Mouse (Mus musculus) stomach, embryonic 15.5 days (tissue): ENCODE data around the gene Bcl7a. TPM values are rescaled to one million over a fixed set of nuclear protein-coding genes. Genes with fewer than 3 reads are reported as not detected.

ENCODE experiments used
- ATAC-seq: fragments of 200-750 bp; cut with Nextera tagmentation; 2 replicates; pipeline ENCODE4 v1.8.0; 2017; ENCODE audit warnings: low read depth, moderate number of reproducible peaks, moderate TSS enrichment; ENCODE audit not compliant: insufficient read depth, low FRiP score
- H3K27ac ChIP-seq: fragments of 300-500 bp; sonication (generic); 2 replicates; pipeline ENCODE4 v1.5.1; 2015; ENCODE audit warnings: mild to moderate bottlenecking, inconsistent platforms
- H3K27me3 ChIP-seq: fragments of 300-500 bp; sonication (generic); replicated peaks from 2 replicates; pipeline ENCODE4 v1.6.1; 2015; ENCODE audit warnings: inconsistent platforms
- H3K36me3 ChIP-seq: fragments of 300-500 bp; sonication (generic); 2 replicates; pipeline ENCODE4 v1.6.1; 2015; ENCODE audit warnings: inconsistent platforms
- H3K4me1 ChIP-seq: fragments of 300-500 bp; sonication (generic); 2 replicates; pipeline ENCODE4 v1.6.1; 2015; ENCODE audit warnings: inconsistent platforms
- H3K4me2 ChIP-seq: fragments of 300-500 bp; sonication (generic); 2 replicates; pipeline ENCODE4 v1.6.1; 2015; ENCODE audit warnings: mild to moderate bottlenecking, inconsistent platforms
- H3K4me3 ChIP-seq: fragments of 300-500 bp; sonication (generic); replicated peaks from 2 replicates; pipeline ENCODE4 v1.5.1; 2015; ENCODE audit warnings: inconsistent platforms
- H3K9ac ChIP-seq: fragments of 300-500 bp; sonication (generic); 2 replicates; pipeline ENCODE4 v1.6.1; 2015; ENCODE audit warnings: inconsistent platforms
- H3K9me3 ChIP-seq: fragments of 300-500 bp; sonication (generic); 2 replicates; pipeline ENCODE4 v1.6.1; 2016; ENCODE audit warnings: inconsistent platforms
- WGBS: fragments of 180-500 bp; shearing (Covaris S2); methylation state at CpG from one replicate; pipeline ENCODE4 v1.1.7; 2015; 5-methylcytosine and 5-hydroxymethylcytosine counted together
- polyA plus RNA-seq: library from polyadenylated mRNA; unstranded; fragments of >200 nt; fragmentation: Nextera tagmentation; extraction: Ambion mirVana; gene quantifications from 2 replicates; pipeline ENCODE4 v1.2.1, GENCODE M21; 2015

Gene Bcl7a
- polyA plus RNA-seq, 1 experiment from 2014 or later, result 19.9 TPM

DNA sequence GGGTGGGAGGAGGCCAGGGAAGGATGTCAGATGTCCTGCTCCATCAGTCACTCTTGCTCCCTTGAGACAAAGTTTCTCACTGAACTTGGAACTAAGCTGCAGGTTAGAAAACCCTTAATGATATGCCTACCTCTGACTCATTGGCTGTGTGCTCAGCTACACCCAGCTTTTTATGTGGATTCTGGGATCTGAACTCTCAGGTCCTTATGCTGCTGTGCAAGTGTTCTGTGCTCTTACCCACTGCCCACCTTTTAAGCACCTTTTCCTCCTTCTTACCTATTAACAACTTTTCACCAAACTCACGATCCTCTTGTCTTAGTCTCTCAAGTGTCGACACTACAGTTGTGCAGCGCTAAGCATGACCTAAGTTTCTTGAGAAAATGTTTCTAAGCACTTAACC lies 60.8 kb downstream of the Bcl7a start:
- Histone ChIP-seq H3K4me3 (no peak overlapping the region), H3K4me2 (no peak overlapping the region), H3K9ac (no peak overlapping the region), H3K4me1 (no peaks in the 10 kb centered on the region), H3K36me3 (no peaks in the 10 kb centered on the region), H3K9me3 (no peaks in the 10 kb centered on the region), H3K27me3 (no peaks in the 10 kb centered on the region), H3K27ac (no peak overlapping the region)
- 82% methylated on average over 3 of the region's 3 CpGs for WGBS
- ATAC-seq, result no peak

DNA sequence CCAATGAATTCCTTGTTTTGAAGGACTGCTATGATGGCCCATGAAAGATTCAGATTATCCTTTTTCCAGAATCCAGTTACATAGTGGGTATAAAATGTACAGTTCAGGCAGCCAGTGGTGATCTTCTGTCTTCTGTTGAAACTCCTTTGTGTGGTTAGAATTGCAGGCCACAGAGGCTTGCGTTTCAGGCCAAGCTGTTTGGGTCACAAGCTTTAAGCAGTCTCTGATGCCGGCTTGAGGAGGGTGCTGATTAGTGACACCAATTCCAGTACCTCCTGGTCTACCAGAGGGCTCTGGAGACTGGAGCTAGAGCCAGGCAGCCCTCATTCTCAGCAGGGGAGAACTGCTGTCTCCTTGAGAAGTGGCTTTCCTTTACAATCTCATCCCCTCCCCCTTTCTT lies 63.3 kb downstream of the Bcl7a start:
- no peaks in the 10 kb centered on the region for H3K9me3 ChIP-seq
- H3K4me1 ChIP-seq, result no peaks in the 10 kb centered on the region
- no peaks in the 10 kb centered on the region; the same call in 1 of the 2 replicates for H3K36me3 ChIP-seq
- ATAC-seq, result no peak
- no peak overlapping the region for H3K4me2 ChIP-seq
- WGBS, result 55% methylated on average over 2 of the region's 2 CpGs
- no peak overlapping the region for H3K4me3 ChIP-seq
- H3K9ac ChIP-seq, result no peak overlapping the region
- no peaks in the 10 kb centered on the region for H3K27me3 ChIP-seq
- no peak overlapping the region for H3K27ac ChIP-seq

DNA sequence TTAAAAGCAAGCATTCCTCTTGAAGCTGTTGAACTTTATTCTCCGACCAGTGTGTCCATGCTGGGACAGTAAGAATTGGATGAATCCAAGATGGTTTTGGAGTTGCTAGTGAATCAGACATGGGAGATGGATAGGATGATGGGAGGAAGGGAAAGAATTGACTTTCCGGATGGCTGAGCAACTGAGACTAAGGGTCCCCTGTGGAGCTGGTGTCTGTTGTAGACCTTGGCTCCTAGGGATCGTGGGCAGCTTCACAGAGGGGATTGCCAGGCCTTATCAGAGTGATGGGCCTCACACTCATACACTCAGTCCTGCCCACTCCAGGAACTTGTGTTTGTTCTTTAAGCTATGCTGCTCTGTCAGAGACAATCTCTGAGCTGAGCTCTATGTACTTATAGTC lies 64.5 kb downstream of the Bcl7a start:
- Histone ChIP-seq H3K36me3 (no peaks in the 10 kb centered on the region; the same call in 1 of the 2 replicates), H3K9me3 (no peaks in the 10 kb centered on the region), H3K4me1 (no peaks in the 10 kb centered on the region), H3K4me3 (no peak overlapping the region), H3K27ac (no peak overlapping the region), H3K4me2 (no peak overlapping the region), H3K27me3 (no peaks in the 10 kb centered on the region), H3K9ac (no peak overlapping the region)
- WGBS, result 63% methylated on average over 3 of the region's 3 CpGs
- ATAC-seq, result no peak

DNA sequence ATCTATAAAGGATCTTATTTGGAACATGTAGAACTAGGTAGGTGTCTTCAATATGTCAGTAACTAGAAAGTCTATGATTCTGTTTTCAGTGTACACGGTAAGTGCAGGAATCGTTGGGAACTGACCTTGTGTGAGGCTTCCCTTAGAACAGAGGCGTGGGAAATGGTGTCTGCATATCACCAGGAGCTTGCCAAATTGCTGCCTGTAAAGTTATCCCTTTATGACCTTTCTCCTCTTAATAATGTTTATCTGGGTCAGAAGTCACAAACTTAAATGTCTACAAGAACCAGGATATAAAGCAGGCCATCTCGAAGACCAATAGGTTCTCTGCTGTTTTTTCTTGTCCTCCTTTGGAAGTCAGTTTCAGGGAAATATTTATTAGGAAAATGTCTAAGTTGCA lies 68.6 kb downstream of the Bcl7a start:
- 57% methylated on average over 4 of the region's 4 CpGs for WGBS
- no peak overlapping the region for H3K9ac ChIP-seq
- no peaks in the 10 kb centered on the region for H3K9me3 ChIP-seq
- no peak overlapping the region for H3K4me2 ChIP-seq
- no peak overlapping the region for H3K4me3 ChIP-seq
- no peaks in the 10 kb centered on the region for H3K27me3 ChIP-seq
- H3K27ac ChIP-seq, result no peak overlapping the region
- H3K4me1 ChIP-seq, result 0 out of 2 replicates have a peak, but pooled peaks cover 7% of the 10 kb centered on the region
- H3K36me3 ChIP-seq, result no peaks in the 10 kb centered on the region; the same call in 1 of the 2 replicates
- ATAC-seq, result no peak

DNA sequence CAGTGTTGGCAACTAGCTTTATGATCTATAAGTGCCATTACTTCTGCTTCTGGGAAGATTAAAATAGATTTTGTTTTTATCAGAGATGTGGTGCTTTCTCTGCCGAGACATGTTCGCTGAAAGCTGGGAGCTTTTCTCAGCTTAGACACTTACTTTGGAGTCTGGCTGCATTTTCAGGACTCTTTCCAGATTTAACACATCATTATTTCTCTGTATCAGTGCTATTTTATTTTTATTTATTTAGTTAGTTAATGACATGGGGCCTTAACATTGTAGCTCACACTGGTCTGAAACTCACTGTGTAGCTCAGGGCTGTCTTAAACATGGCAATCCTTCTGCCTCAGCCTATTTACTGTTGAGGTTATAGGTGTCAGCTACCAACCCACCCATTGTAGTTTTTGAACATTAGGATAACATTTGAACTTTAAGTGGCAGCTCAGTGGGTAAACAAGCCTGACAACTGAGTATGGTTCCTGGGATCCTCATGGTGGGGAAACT lies 70.3 kb downstream of the Bcl7a start:
- 75% methylated on average over 2 of the region's 2 CpGs for WGBS
- ATAC-seq, result no peak

DNA sequence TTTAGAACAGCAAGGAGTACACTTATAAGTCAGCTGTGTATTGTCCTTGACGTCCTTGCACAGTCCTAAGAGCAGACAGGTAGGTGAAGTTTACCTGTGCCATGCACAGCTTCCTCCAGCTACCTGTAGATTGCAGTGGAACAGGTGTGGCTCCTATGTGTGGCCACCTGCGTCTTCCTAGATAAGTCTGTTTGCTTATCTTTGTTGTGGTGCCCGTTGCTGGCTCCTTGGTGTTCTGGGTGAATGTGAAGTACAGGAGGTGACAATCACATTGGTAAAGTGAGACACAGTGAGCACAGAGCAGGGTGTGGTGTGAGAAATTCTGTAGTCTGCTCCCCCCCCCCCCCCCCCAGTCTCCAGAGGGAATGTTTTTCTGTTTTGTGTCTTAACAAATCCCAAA lies 72.5 kb downstream of the Bcl7a start:
- WGBS, result 63% methylated on average over 3 of the region's 3 CpGs
- 0 out of 2 replicates have a peak overlapping the region, but pooled peaks have one; percentile 36 for H3K27ac ChIP-seq
- no peaks in the 10 kb centered on the region for H3K9me3 ChIP-seq
- H3K36me3 ChIP-seq, result no peaks in the 10 kb centered on the region
- H3K27me3 ChIP-seq, result no peaks in the 10 kb centered on the region
- 0 out of 2 replicates have a peak, but pooled peaks cover 11% of the 10 kb centered on the region for H3K4me1 ChIP-seq
- H3K9ac ChIP-seq, result no peak overlapping the region
- H3K4me3 ChIP-seq, result no peak overlapping the region
- peak; percentile 73 for ATAC-seq
- no peak overlapping the region for H3K4me2 ChIP-seq

More for the DNA sequence above, 70.3 kb downstream of the Bcl7a start:
- Histone ChIP-seq H3K27me3 (no peaks in the 10 kb centered on the region), H3K36me3 (no peaks in the 10 kb centered on the region; the same call in 1 of the 2 replicates), H3K4me1 (0 out of 2 replicates have a peak, but pooled peaks cover 9% of the 10 kb centered on the region), H3K27ac (no peak overlapping the region), H3K9ac (no peak overlapping the region), H3K9me3 (no peaks in the 10 kb centered on the region), H3K4me3 (no peak overlapping the region), H3K4me2 (no peak overlapping the region)

DNA sequence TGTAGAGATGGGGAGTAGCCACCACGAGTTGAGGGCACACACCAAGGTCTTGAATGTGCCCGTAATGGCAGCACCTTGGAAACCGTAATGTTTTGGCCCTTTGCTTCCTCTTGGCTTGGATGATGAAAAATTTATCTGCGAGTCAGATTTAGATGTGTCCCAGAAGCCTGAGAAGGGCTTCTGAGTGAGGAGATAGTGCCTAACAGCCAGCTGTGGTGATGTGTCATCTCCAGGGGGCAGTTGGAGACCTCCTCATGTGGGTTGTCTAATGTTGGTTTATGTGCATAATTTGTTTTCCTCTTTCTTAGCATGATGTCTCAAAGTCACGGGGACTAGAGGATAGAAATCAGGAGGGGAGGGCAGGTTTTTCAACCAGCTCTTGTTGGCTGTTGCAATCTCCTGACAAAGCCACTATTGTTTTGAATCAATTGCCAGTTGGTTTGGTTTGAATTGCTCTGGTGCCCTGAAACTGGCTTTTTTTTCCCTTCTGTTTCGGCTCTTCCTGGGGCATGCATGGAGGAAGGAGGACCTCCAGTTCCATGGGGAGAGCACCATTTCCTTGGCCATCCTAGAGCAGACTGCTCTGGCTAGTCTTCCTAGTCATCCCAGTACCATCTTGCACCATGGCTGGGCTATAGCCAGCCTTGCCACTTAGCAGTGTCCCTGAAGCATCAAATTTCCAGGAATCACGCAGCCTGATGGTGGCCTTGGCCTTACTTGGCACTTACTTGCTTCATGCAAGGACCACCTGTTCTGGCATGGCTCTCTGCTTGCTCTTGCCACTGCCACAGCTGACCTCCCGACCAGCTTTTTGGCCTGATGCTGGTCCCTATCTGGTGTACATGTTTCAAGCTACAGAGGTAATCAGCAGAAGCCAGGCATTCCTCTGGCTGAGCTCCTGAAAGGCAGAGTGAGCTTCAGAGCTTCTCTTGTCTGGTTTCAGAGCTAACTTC lies 73.2 kb downstream of the Bcl7a start:
- Histone ChIP-seq H3K27ac (peak overlapping the region; percentile 36; the same call in 1 of the 2 replicates), H3K4me3 (no peak overlapping the region), H3K4me1 (0 out of 2 replicates have a peak, but pooled peaks cover 11% of the 10 kb centered on the region), H3K9me3 (no peaks in the 10 kb centered on the region), H3K4me2 (no peak overlapping the region), H3K36me3 (no peaks in the 10 kb centered on the region), H3K27me3 (no peaks in the 10 kb centered on the region), H3K9ac (no peak overlapping the region)
- no peak for ATAC-seq
- WGBS, result 68% methylated on average over 8 of the region's 8 CpGs

DNA sequence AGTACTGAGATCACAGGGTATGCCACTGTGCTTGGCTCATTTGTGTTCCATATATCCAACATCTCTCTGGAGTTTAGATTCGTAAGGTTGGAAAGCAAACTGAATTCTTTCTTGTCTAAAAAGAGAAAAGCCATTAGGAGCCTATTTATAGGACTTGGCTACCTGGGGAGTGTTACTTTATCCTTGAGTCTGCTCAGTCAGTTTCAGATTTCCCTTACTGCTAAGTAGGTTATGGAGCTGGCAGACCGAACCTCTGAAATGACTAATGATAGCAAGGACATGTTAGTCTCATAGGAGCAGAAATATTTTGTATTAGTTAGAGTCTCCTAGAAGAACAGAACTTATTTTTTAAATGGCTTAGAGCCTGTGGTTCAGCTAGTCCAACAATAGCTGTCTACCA lies 80.3 kb downstream of the Bcl7a start:
- no peak overlapping the region for H3K4me2 ChIP-seq
- H3K36me3 ChIP-seq, result peaks cover 4% of the 10 kb centered on the region; the same call in 1 of the 2 replicates
- H3K4me1 ChIP-seq, result 0 out of 2 replicates have a peak, but pooled peaks cover 2% of the 10 kb centered on the region
- H3K9ac ChIP-seq, result no peak overlapping the region
- no peak overlapping the region for H3K4me3 ChIP-seq
- no peaks in the 10 kb centered on the region for H3K27me3 ChIP-seq
- H3K27ac ChIP-seq, result no peak overlapping the region
- WGBS, result 36% methylated on average over 2 of the region's 2 CpGs
- ATAC-seq, result no peak
- no peaks in the 10 kb centered on the region for H3K9me3 ChIP-seq

Other genes with a start within 250 kb of the Bcl7a start
- 1.9 and 2.3 TPM in 2 replicates for gene Rhof, start 211.1 kb upstream of the Bcl7a start, polyA plus RNA-seq
- 9.4 and 9.6 TPM in 2 replicates for gene Setd1b, start 201.6 kb upstream of the Bcl7a start, polyA plus RNA-seq
- 67.6 and 76.0 TPM in 2 replicates for gene Psmd9, start 174.4 kb upstream of the Bcl7a start, polyA plus RNA-seq
- 2.2 and 5.3 TPM in 2 replicates for gene Hpd, start 161.1 kb upstream of the Bcl7a start, polyA plus RNA-seq
- 0.86 and 0.92 TPM in 2 replicates for gene Wdr66, start 91.7 kb upstream of the Bcl7a start, polyA plus RNA-seq
- gene Mlxip, start 51.0 kb downstream of the Bcl7a start, polyA plus RNA-seq, result 19.1 and 24.4 TPM in 2 replicates
- 0.06 TPM in 1 of 2 replicates, not detected in the other for gene Lrrc43, start 145.5 kb downstream of the Bcl7a start, polyA plus RNA-seq
- not detected in 2 replicates for gene Il31, start 145.7 kb downstream of the Bcl7a start, polyA plus RNA-seq
- gene B3gnt4, start 166.6 kb downstream of the Bcl7a start, polyA plus RNA-seq, result 0.45 and 0.51 TPM in 2 replicates
- gene Diablo, start 180.3 kb downstream of the Bcl7a start, polyA plus RNA-seq, result 100 and 103 TPM in 2 replicates
- gene Gm49027, start 181.7 kb downstream of the Bcl7a start, polyA plus RNA-seq, result 7.5 and 8.2 TPM in 2 replicates
- 22.7 and 23.3 TPM in 2 replicates for gene Vps33a, start 229.2 kb downstream of the Bcl7a start, polyA plus RNA-seq